Mouse (Mus musculus): ENCODE measurements around the gene Olfr98.
A peak's percentile ranks its signal among the peaks of the same experiment; 100 is the strongest.
"Not testable (repeated sequence)": the region's sequence is repeated elsewhere in the genome, so short reads cannot be mapped to it uniquely, and the experiment has no call there.

Olfr98 gene

DNA sequence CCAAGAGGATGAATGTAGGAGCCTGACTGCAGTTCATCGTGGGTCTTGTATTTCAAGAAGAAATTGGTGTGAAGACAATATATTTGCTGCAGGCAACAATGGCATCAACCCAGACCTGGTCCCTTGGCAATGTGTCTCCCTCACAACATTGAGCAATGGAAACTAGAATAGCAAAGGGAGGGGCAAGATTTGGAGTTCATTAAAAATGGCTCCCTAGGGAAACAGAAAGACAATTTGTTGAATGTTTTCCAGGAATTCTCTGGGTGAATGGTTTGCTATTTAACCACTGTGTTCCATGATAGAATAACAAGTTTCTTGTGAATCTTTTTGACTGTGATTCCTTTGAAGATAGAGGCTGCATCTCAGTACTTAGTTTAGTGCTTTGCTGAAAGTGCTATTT is at the start of gene Olfr98:
TSS of gene Olfr98 (minus strand) at position 124 of the 400 bp plus-strand sequence.
- DNase-seq (ENCODE audit: low spot score) = no peak

DNA sequence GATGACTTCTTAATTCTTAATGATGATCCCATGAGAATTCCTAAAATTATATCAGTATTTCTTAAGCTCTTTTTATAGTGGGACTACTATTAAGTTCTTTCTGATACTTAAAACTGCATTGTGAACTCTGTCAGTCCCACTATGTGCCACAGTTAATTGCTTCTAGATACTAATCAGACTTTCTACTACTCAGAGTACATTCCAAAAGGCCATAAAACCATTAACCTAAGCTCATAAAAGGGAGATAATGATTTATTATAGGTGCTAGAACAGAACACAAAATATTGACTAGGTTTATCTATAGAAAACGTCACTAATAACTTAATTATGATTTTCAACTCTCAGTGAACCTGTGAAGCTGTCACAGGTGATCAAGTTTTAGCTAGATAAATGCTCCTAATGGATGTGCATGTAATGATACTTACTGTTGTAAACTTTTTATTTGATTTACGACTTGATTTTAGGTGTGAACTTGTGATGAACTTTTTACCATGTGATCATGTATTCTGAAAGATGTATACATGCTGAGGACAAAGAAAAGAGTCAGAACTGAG is 46.7 kb upstream of the Olfr98 start:
- DNase-seq (ENCODE audit: low spot score) = no peak

DNA sequence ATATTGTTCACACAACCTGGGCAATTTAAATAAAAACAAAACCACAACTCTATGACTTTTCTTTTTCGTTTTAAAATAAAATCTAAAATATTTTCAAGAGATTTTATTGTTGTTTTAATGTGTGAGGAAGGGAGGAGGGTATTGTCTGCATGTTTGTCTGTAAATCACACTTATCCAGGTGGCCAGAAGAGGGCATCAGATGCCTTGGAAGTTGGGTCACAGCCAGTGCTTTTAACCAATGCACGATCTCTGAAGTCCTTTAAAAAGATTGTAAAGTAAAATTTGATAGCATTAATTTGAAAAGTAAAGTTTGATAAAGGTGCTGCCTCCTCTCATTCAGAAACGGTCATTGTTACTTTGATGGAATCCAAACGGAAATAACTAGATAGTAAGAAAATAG is 44.9 kb upstream of the Olfr98 start:
- no peak for DNase-seq (ENCODE audit: low spot score)

DNA sequence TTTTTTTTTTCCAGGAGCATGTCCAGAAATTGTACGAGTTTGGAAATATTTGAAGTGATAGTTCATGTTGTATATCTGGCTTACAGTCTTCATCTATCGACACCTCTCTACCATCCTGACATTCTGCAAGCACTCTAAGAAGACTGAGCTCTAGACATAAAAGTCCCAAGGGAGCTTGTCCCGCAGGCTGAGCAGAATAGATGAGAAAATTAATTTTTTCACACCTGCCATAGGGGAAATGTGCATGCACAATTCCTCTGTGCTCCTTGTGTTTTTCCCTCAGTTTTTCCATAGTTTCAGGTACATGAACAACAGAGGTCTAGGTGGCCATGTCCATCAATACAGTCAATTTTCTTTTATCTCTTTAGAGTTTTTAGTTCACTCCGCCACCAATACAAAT is 40.7 kb upstream of the Olfr98 start, which contains the start of gene Olfr101:
TSS of gene Olfr101 (minus strand) at position 101 of the 400 bp plus-strand sequence.
- no peak for DNase-seq (ENCODE audit: low spot score)

DNA sequence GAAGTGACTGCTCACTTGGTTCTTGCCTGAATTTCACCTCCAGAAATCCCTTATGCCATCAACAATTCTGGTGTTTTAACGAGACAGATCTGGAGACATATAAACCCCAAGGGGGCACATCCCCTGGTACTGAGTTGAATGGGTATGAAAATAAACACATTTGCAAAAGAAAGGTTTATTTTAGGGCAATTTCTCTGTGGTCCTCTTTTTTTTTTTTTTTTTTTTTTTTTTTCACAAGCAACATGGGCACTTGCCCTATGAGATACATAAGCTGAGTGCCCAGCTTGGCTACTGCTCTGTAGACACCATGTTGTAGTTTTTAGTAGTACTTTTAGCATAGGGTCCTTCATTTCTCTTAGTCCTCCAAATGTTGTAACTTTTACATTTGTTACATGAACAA is 19.8 kb upstream of the Olfr98 start, which contains the start of gene Olfr99:
TSS of gene Olfr99 (minus strand) at position 101 of the 400 bp plus-strand sequence.
- DNase-seq (ENCODE audit: low spot score) = no peak

GRCm38 (mm10) chr17:37280331-37280730 is 16.8 kb upstream of the Olfr98 start:
- DNase-seq (ENCODE audit: low spot score) = no peak

DNA sequence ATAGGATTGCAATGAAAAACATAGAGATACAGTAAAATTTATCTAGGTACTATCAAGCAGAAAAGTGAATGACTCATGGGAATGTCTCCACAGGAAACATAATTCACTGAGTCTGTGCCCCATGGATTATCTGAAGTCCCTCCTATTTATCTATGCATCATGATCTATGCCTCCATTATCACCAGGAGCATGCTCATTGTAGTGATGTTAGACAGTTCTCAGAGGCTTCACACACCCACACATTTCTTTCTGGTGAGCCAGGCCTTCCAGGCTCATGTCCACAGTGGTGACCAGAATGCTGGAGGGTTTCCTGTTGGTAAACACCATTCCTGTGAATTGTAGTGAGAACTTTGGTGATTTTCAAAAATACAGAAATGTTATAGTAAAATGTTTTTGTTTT is 13.0 kb upstream of the Olfr98 start:
- no peak for DNase-seq (ENCODE audit: low spot score)

GRCm38 (mm10) chr17:37275626-37276248 is 12.2 kb upstream of the Olfr98 start:
- no peak for DNase-seq (ENCODE audit: low spot score)

DNA sequence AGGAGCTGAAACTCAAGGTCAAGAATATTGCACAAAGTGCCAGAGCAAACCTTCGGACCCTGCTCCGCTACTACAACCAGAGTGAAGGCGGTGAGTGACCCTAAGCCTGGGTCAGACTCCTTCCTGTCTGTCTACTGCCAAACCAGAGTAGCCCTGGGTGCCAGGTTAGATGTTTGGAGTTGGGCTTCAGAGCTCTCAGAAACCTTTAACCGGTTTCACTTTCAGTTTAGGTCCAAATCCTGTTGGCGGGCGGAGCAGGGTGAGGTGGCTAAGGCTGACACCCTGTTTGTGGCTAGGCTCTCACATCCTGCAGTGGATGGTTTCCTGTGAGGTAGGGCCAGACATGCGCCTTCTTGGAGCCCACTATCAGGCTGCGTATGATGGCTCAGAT is 7.1 kb upstream of the Olfr98 start:
- peak; percentile 30 for DNase-seq (ENCODE audit: low spot score)

DNA sequence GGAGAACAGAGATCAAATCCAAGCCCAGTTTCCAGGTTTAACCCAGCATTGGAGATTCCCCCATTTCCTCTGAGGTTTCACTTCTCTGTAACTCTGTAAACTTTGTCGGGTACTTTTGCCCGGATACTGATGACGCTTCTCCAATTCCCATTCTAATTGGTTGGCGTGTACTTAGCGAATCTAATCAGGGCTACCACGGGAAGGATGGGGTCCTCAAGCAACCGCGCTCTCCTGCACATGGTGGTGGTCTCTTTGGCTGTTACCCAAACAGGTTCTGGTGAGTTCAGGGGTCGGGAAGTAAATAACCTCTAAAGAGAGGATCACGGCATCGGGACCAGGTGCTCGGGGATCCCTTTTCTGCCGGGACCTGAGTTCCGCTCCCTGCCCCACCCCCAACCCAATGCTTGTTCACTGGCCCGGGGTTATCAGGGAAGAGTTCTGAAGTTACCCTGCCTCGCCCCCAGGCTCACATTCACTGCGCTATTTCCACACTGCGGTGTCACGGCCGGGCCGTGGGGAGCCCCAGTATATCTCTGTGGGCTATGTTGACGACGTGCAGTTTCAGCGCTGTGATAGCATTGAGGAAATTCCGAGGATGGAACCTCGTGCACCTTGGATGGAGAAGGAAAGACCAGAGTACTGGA is 6.6 kb upstream of the Olfr98 start, which contains the start of gene H2-M3:
TSS of gene H2-M3 (plus strand) at position 163 of the 644 bp plus-strand sequence.
- peak; percentile 71 for DNase-seq (ENCODE audit: low spot score)

DNA sequence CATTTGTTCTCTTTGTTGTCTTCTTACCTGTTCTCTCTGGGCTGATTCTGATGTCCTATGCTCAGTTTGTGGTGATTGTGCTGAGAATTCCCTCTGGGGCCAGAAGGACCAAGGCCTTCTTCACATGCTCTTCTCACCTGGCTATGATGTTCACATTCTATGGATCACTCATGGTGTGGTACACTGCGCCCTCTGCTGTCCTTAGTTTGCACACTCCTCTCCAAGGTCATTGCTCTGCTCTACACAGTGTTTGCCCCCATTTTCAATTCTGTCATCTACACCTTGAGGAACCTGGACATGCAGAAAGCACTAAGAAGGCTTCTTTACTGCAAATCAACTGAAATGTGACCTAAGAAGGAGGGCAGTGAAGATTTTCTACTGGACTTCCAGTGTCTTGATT is 13.0 kb downstream of the Olfr98 start:
- no peak for DNase-seq (ENCODE audit: low spot score)

GRCm38 (mm10) chr17:37249460-37249859 is 14.1 kb downstream of the Olfr98 start:
- no peak for DNase-seq (ENCODE audit: low spot score)

GRCm38 (mm10) chr17:37246715-37247114 is 16.8 kb downstream of the Olfr98 start:
- no peak for DNase-seq (ENCODE audit: low spot score)

DNA sequence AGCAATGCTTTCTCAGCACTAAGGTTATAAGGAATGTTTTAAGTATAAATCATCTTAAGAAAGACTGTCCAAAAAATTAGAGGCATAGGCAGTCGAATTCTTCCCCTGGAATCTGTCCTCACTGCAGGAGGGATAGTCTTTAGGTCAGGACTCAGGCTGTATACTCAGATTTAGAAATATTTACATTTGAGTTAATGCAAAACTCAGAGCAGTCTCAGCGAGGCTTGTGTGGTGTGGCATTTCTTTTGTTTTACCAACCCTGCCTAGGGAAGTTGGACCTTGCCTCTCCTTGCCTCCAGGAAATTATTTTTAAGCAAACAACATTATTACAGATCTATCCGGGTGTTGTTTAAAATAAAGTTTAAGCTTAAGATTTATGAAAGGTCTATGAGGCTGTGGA is 21.4 kb downstream of the Olfr98 start:
- no peak for DNase-seq (ENCODE audit: low spot score)

- not testable (repeated sequence) for DNase-seq (ENCODE audit: low spot score)
These were observed 26.3 kb downstream of the Olfr98 start, which contains the start of gene Olfr97 for GRCm38 (mm10) chr17:37237230-37237629. Gene Olfr97, minus strand, starts transcription at chr17:37237330.

DNA sequence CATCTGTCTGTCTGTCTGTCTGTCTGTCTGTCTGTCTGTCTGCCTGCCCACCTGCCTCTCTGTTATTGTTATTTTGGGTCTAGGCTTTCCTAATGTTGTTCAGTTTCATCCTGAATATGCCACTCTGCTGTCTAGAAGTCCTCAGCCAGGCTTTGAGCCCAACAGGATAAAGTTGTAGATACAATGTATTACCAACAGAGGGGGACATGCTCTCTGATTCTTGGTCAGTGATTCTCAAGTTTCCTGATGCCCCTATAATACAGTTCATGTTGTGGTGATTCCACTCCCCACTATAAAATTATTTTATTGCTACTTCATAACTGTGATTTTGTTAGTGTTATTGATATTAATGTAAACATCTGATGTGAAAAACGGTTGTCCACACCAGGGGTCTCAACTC is 41.7 kb downstream of the Olfr98 start:
- DNase-seq (ENCODE audit: low spot score) = no peak

DNA sequence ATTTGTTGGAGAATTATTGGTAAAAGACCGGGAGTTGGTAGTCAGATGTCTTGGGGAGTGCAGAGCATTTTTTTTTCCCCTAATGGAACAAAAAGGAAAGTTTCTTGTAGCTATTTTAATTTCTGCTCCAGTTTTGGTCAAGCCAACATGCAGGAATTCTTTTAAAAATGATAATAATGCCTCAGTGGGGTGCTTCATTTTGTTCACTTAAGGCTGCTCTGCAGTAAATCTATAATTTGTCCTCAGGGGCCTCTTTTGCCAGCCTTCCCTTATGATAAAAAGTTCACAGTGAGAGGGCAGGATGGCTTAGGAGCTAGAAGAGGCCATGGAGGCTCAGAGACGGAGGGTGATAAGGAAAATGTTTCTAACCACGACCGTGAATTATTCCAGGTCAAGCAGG is 43.7 kb downstream of the Olfr98 start, which contains the start of gene Olfr96:
TSS of gene Olfr96 (plus strand) at position 301 of the 400 bp plus-strand sequence.
- no peak for DNase-seq (ENCODE audit: low spot score)

DNA sequence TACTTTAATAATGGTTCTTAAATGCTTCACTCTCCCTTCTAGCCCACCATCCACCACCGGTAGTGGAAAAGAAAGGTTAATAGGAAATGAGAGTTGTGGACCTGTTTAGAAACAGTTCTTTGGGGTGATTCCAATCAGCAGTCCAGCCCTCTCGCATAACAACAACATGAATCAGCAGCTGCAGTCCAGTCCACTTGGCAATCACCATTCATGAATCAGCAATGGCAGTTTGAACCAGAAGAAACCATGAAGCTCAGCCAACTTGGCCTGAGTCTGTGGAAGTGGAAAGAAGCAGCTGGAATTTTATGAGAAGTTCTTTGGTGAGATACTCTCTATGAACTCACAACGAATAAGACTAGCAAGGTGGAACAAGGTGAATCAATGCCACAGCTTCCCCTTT is 45.1 kb downstream of the Olfr98 start:
- DNase-seq (ENCODE audit: low spot score) = no peak

DNA sequence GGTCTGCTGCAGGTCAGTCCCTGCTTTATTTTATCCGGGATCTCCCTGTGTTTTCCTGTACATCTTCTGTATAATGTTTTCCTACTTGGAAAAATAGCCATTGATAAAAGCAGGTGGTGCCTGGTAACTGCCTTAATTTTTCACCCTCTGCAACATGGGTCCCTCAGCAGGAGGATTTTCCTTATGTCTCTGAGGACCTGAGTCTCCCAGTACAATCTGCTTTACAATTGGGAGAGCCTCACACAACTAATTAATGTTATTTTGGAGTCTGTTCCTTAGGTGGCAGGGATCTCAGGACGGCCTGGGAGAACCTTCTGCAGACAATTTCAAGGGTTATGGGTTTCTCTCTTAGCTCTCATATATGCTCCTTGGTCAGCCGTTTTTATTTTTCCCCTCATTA is 50.5 kb downstream of the Olfr98 start, which contains the start of gene Olfr95:
TSS of gene Olfr95 (minus strand) at position 101 of the 400 bp plus-strand sequence.
- no peak for DNase-seq (ENCODE audit: low spot score)

Data from ovary, adult 18-20 months (tissue).